Comparison of ENCODE assay signal across 14 mouse cellular contexts in the genomic region with DNA sequence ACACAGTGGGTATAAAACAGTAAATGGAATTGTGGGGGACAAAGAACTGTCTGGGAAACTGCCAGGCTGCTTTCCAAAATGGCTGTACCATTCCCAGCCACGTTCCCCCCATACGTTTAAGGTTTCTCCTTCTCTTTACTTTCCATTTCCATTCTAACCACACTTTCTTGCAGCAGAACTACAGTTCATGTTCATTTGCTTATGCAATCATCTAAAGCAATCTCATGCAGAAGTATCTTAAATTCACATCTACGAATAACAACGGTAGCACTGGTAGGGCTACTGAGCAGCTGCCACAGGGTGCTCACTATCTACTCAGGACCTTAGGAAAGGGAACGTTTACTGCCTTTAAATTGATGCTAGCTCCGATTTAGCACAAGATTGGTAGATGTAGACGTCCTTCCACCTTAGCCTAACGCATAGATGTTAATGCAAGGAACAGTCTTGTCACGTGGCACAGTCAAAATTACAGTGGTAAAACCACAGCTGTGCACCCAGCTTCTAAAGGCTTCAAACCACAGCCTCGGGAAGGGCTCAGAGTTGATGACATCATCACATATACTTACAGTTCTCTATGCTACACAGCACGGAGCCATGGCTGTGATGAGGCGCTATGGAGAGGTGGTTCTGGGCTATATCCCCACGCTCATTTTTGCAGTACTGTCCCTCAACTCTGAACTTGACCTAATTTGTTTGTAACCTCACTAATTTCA. TPM values are rescaled to one million over a fixed set of nuclear protein-coding genes. Genes with fewer than 3 reads are reported as not detected.
DNase-seq lines count a peak whose midpoint lies in the region; ATAC-seq and TF ChIP-seq lines count a peak whose summit lies in the region.
"Had no signal": no experiment of that assay in that cellular context is flagged by ENCODE, and none has a peak within 500 bp of the region (broad histone marks: within the 10 kb centered on the region; RNA-seq: fewer than 3 reads in every experiment).

No protein-coding gene starts in this region.

- no peak for TF ChIP-seq POLR2A in limb, embryonic 14.5 days (IDR thresholded peaks at IDR 0.05; ENCODE audit: borderline replicate concordance, extremely low read depth, insufficient read depth, insufficient read length)
- TF ChIP-seq POLR2A in bone marrow macrophage, adult 2 months (IDR thresholded peaks at IDR 0.05; ENCODE audit: borderline replicate concordance, low read depth, low read length), result no peak

- no peak overlapping the region for H3K4me3 ChIP-seq in limb, embryonic 14.5 days (replicated peaks; ENCODE audit: low read length)
- H3K4me3 ChIP-seq in limb, embryonic 10.5 days, result no peak overlapping the region
- H3K4me3 ChIP-seq in bone marrow macrophage, adult 2 months (ENCODE audit: insufficient read depth, low read length), result peak overlapping the region; percentile 40
- no peak overlapping the region for H3K4me3 ChIP-seq in liver, embryonic 16.5 days (ENCODE audit: low read depth, low read length)
- no peak overlapping the region for H3K4me3 ChIP-seq in stomach, postnatal 0 days (ENCODE audit: low read depth, low read length)
- no peak overlapping the region for H3K4me3 ChIP-seq in neural tube, embryonic 15.5 days (replicated peaks)
- H3K4me3 ChIP-seq: limb, embryonic 12.5 days had no signal

- DNase-seq in limb, embryonic 14.5 days (ENCODE audit: low spot score), result peak; percentile 8
- no peak for DNase-seq in limb, embryonic 10.5 days (ENCODE audit: low spot score)
- peak; percentile 47 for DNase-seq in 416B (ENCODE audit: low read depth)
- DNase-seq in stomach, postnatal 0 days (ENCODE audit: low spot score), result no peak
- no peak for DNase-seq in embryo, embryonic 10.5 days (ENCODE audit: low spot score)
- DNase-seq: embryo, embryonic 11 days; heart, postnatal 4 days; kidney, postnatal 14 days; spleen, adult 18-20 months had no signal

- no peaks in the 10 kb centered on the region for H3K36me3 ChIP-seq in limb, embryonic 14.5 days (ENCODE audit: control insufficient read depth, insufficient read depth, low read length)
- no peaks in the 10 kb centered on the region for H3K36me3 ChIP-seq in limb, embryonic 10.5 days
- H3K36me3 ChIP-seq in liver, embryonic 16.5 days (ENCODE audit: control insufficient read depth, insufficient read depth), result no peaks in the 10 kb centered on the region
- no peaks in the 10 kb centered on the region for H3K36me3 ChIP-seq in stomach, postnatal 0 days (ENCODE audit: control insufficient read depth, insufficient read depth, low read length)
- no peaks in the 10 kb centered on the region for H3K36me3 ChIP-seq in neural tube, embryonic 15.5 days
- H3K36me3 ChIP-seq: limb, embryonic 12.5 days had no signal

- H3K27ac ChIP-seq in limb, embryonic 14.5 days (replicated peaks; ENCODE audit: low read depth, low read length), result no peak overlapping the region
- H3K27ac ChIP-seq in limb, embryonic 10.5 days, result no peak overlapping the region
- H3K27ac ChIP-seq in bone marrow macrophage, adult 2 months (ENCODE audit: insufficient read depth, low read depth, low read length), result peak overlapping the region; percentile 78
- no peak overlapping the region for H3K27ac ChIP-seq in liver, embryonic 16.5 days (ENCODE audit: low read length)
- H3K27ac ChIP-seq in stomach, postnatal 0 days (replicated peaks), result no peak overlapping the region
- no peak overlapping the region for H3K27ac ChIP-seq in neural tube, embryonic 15.5 days (replicated peaks)
- H3K27ac ChIP-seq: limb, embryonic 12.5 days had no signal

- H3K4me1 ChIP-seq in limb, embryonic 14.5 days (ENCODE audit: control insufficient read depth, insufficient read depth, low read length), result 0 out of 2 replicates have a peak, but pooled peaks cover 4% of the 10 kb centered on the region
- H3K4me1 ChIP-seq in limb, embryonic 10.5 days, result peaks cover 9% of the 10 kb centered on the region
- H3K4me1 ChIP-seq in bone marrow macrophage, adult 2 months (ENCODE audit: control insufficient read depth, insufficient read depth, low read length), result peaks cover 33% of the 10 kb centered on the region
- no peaks in the 10 kb centered on the region for H3K4me1 ChIP-seq in liver, embryonic 16.5 days (ENCODE audit: control insufficient read depth, low read depth, low read length)
- H3K4me1 ChIP-seq in stomach, postnatal 0 days (replicated peaks; ENCODE audit: control insufficient read depth, insufficient read depth), result no peaks in the 10 kb centered on the region
- H3K4me1 ChIP-seq in neural tube, embryonic 15.5 days, result no peaks in the 10 kb centered on the region

- H3K4me2 ChIP-seq in limb, embryonic 14.5 days (replicated peaks; ENCODE audit: low read depth, low read length, severe bottlenecking), result no peak overlapping the region
- no peak overlapping the region for H3K4me2 ChIP-seq in liver, embryonic 16.5 days (ENCODE audit: low read depth, low read length)
- H3K4me2 ChIP-seq in stomach, postnatal 0 days (replicated peaks; ENCODE audit: low read depth), result no peak overlapping the region
- H3K4me2 ChIP-seq in neural tube, embryonic 15.5 days, result no peak overlapping the region
- H3K4me2 ChIP-seq: limb, embryonic 12.5 days had no signal

- H3K27me3 ChIP-seq in limb, embryonic 14.5 days (ENCODE audit: control insufficient read depth, insufficient read depth, low read length), result no peaks in the 10 kb centered on the region
- no peaks in the 10 kb centered on the region for H3K27me3 ChIP-seq in limb, embryonic 10.5 days (ENCODE audit: low read depth, poor library complexity, severe bottlenecking)
- no peaks in the 10 kb centered on the region for H3K27me3 ChIP-seq in liver, embryonic 16.5 days (ENCODE audit: control insufficient read depth, insufficient read depth, low read depth, low read length)
- no peaks in the 10 kb centered on the region for H3K27me3 ChIP-seq in stomach, postnatal 0 days (ENCODE audit: control insufficient read depth, insufficient read depth, low read length)
- H3K27me3 ChIP-seq in neural tube, embryonic 15.5 days (replicated peaks), result no peaks in the 10 kb centered on the region
- H3K27me3 ChIP-seq: limb, embryonic 12.5 days had no signal

- no peak overlapping the region for H3K9ac ChIP-seq in limb, embryonic 14.5 days (ENCODE audit: low read depth, low read length, severe bottlenecking)
- H3K9ac ChIP-seq in liver, embryonic 16.5 days (ENCODE audit: low read depth, low read length), result no peak overlapping the region
- no peak overlapping the region for H3K9ac ChIP-seq in stomach, postnatal 0 days (ENCODE audit: low read length)
- H3K9ac ChIP-seq in neural tube, embryonic 15.5 days (replicated peaks), result no peak overlapping the region
- H3K9ac ChIP-seq: limb, embryonic 12.5 days had no signal

- ATAC-seq in limb, embryonic 14.5 days (ENCODE audit: low FRiP score, low read depth), result peak; percentile 41; the same call in 1 of the 2 replicates
- peak; percentile 71 for ATAC-seq in liver, embryonic 16.5 days (ENCODE audit: low read depth)
- no peak for ATAC-seq in stomach, postnatal 0 days (ENCODE audit: low FRiP score, low TSS enrichment)
- no peak for ATAC-seq in neural tube, embryonic 15.5 days (ENCODE audit: low FRiP score)
- ATAC-seq: intestine, postnatal 0 days had no signal

- no peak for TF ChIP-seq CTCF in bone marrow macrophage, adult 2 months (IDR thresholded peaks at IDR 0.05; ENCODE audit: low read depth, low read length)
- TF ChIP-seq CTCF in stomach, postnatal 0 days (IDR thresholded peaks at IDR 0.05; ENCODE audit: low read depth), result no peak

- TF ChIP-seq EP300 in stomach, postnatal 0 days (optimal IDR thresholded peaks at IDR 0.05), result no peak

- WGBS in limb, embryonic 14.5 days, result 77% methylated on average over 13 of the region's 13 CpGs
- WGBS in limb, embryonic 10.5 days, result 89% methylated on average over 13 of the region's 13 CpGs
- 50% methylated on average over 13 of the region's 13 CpGs for WGBS in liver, embryonic 16.5 days (ENCODE audit: insufficient replicate concordance)
- 87% methylated on average over 13 of the region's 13 CpGs for whole genome bisulfite sequencing in stomach, postnatal 0 days
- WGBS in neural tube, embryonic 15.5 days, result 90% methylated on average over 13 of the region's 13 CpGs

- no peaks in the 10 kb centered on the region for H3K9me3 ChIP-seq in limb, embryonic 14.5 days (ENCODE audit: control insufficient read depth, low read length)
- H3K9me3 ChIP-seq in limb, embryonic 10.5 days (replicated peaks), result no peaks in the 10 kb centered on the region
- no peaks in the 10 kb centered on the region for H3K9me3 ChIP-seq in liver, embryonic 16.5 days (replicated peaks; ENCODE audit: control insufficient read depth, low read length)
- no peaks in the 10 kb centered on the region for H3K9me3 ChIP-seq in stomach, postnatal 0 days (ENCODE audit: control insufficient read depth, low read length)
- no peaks in the 10 kb centered on the region for H3K9me3 ChIP-seq in neural tube, embryonic 15.5 days (replicated peaks)
- H3K9me3 ChIP-seq: limb, embryonic 12.5 days had no signal

RNA-seq across cellular contexts. Expression of gene Abcd2, which starts 23.6 kb away (rescaled TPM):
- polyA plus RNA-seq in limb, embryonic 14.5 days (2012; rRNA removed), result 1.3 and 1.5 TPM in 2 replicates
- polyA plus RNA-seq in limb, embryonic 14.5 days (2014; fragmentation: Nextera tagmentation; extraction: Ambion mirVana), result 2.0 and 2.5 TPM in 2 replicates
- 2.1 and 3.2 TPM in 2 replicates for polyA plus RNA-seq in limb, embryonic 10.5 days (2016; fragmentation: Nextera tagmentation; extraction: Ambion mirVana)
- 20.8 and 21.6 TPM in 2 replicates for polyA plus RNA-seq in bone marrow macrophage, adult 2 months (2012; ENCODE audit: insufficient read depth, insufficient read length, missing spikeins)
- 9.8 and 10.7 TPM in 2 replicates for polyA plus RNA-seq in liver, embryonic 16.5 days (2015; fragmentation: Nextera tagmentation; extraction: Ambion mirVana)
- polyA plus RNA-seq in stomach, postnatal 0 days (2015; fragmentation: Nextera tagmentation; extraction: Ambion mirVana), result 0.81 and 0.90 TPM in 2 replicates
- polyA plus RNA-seq in neural tube, embryonic 15.5 days (2015; fragmentation: Nextera tagmentation; extraction: Ambion mirVana), result 4.7 and 5.2 TPM in 2 replicates

RNA-seq across cellular contexts. Expression of gene CN725425, which starts 31.3 kb away (rescaled TPM):
- polyA plus RNA-seq in limb, embryonic 14.5 days (2012; rRNA removed), result not detected in 2 replicates
- not detected in 2 replicates for polyA plus RNA-seq in limb, embryonic 14.5 days (2014; fragmentation: Nextera tagmentation; extraction: Ambion mirVana)
- not detected in 2 replicates for polyA plus RNA-seq in limb, embryonic 10.5 days (2016; fragmentation: Nextera tagmentation; extraction: Ambion mirVana)
- polyA plus RNA-seq in bone marrow macrophage, adult 2 months (2012; ENCODE audit: insufficient read depth, insufficient read length, missing spikeins), result not detected in 2 replicates
- 0.15 and 0.22 TPM in 2 replicates for polyA plus RNA-seq in liver, embryonic 16.5 days (2015; fragmentation: Nextera tagmentation; extraction: Ambion mirVana)
- not detected in 2 replicates for polyA plus RNA-seq in stomach, postnatal 0 days (2015; fragmentation: Nextera tagmentation; extraction: Ambion mirVana)
- not detected in 2 replicates for polyA plus RNA-seq in neural tube, embryonic 15.5 days (2015; fragmentation: Nextera tagmentation; extraction: Ambion mirVana)
- polyA plus RNA-seq: intestine, postnatal 0 days; limb, embryonic 12.5 days had no signal

Comparison
In these comparisons a context has a peak if more than half of its experiments do, and no peak if none do; other contexts are left out.
1. DNase-seq: peak in limb, embryonic 14.5 days (single experiment) and 416B (single experiment); none in limb, embryonic 10.5 days (single experiment), stomach, postnatal 0 days (single experiment) and embryo, embryonic 10.5 days (single experiment).
2. ATAC-seq: peak in limb, embryonic 14.5 days (single experiment) and liver, embryonic 16.5 days (single experiment); none in stomach, postnatal 0 days (single experiment) and neural tube, embryonic 15.5 days (single experiment).